Mouse (Mus musculus): ENCODE measurements around the gene Uxs1. TPM values are rescaled to one million over a fixed set of nuclear protein-coding genes. Genes with fewer than 3 reads are reported as not detected.

Gene Uxs1
- 22.3 and 71.4 TPM in 2 replicates for total RNA-seq (2017)

GRCm38 (mm10) chr1:43827763-43828194 lies at the start of gene Uxs1:
Gene Uxs1, minus strand, starts transcription at chr1:43827800.
- peak; percentile 95 for ATAC-seq (replicated peaks; ENCODE audit: low read depth, poor library complexity, severe bottlenecking)

GRCm38 (mm10) chr1:43877233-43877632 lies 49.6 kb upstream of the Uxs1 start:
- ATAC-seq (replicated peaks; ENCODE audit: low read depth, poor library complexity, severe bottlenecking) = no peak

DNA sequence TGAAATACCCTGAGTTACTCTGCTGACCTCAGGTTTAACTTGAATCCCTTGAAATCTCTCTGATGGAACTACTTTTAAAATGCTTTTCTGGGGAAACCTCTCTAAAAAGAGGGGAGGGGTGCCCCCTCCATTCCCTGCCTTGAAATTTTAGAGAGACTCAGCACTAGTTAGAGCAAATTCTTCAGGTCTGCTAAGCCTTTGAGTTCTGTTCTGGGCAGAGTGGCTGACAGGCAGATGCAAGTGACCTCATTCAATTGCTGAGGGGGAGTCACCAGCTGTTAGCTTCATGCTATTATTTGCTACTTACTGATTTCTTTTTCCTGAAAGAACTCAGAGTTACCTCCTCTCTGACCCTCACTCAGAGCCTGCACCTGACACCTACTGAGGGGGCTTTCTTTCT lies 43.5 kb upstream of the Uxs1 start:
- ATAC-seq (replicated peaks; ENCODE audit: low read depth, poor library complexity, severe bottlenecking) = no peak

- ATAC-seq (replicated peaks; ENCODE audit: low read depth, poor library complexity, severe bottlenecking) = peak; percentile 62
These were observed 40.9 kb upstream of the Uxs1 start for GRCm38 (mm10) chr1:43868510-43868909.

DNA sequence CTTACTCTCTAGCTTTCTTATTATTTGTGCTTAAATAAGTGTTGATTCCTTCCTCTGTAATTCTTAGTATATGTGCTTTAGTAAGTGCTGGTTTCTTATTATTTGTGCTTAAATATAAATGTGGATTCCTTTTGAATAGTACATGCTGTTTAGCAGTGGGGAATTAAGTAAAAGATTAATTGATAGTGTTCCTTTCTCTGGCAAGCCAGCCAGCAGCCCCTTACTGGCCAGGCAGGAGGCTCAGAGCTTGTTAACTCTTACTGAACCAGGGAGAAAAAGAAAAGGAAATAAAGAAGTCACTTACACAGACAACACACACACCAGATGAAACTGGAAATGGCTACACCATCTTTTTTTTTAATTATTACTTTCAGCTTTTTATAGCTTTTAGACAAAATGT lies 37.2 kb upstream of the Uxs1 start:
- ATAC-seq (replicated peaks; ENCODE audit: low read depth, poor library complexity, severe bottlenecking) = no peak

DNA sequence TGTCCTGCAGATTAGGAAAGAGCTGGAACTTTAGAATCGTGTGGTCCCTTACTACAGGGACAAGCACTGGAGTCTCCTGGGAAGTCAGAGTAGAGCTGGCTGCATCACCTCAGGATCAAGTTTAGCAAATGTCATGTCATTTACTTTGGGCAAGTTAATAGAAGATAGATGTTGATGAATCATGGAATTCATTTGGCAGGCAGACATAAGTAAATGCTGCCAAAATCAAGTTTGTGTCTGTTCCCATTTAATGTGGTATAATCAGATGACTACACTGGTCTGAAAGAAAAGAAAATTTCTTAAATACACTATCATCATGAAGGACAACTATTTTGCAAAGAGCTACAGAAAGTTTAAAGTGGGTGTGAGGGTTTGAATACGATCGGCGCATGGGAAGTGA lies 35.0 kb upstream of the Uxs1 start:
- ATAC-seq (replicated peaks; ENCODE audit: low read depth, poor library complexity, severe bottlenecking) = no peak

GRCm38 (mm10) chr1:43858988-43859387 lies 31.4 kb upstream of the Uxs1 start:
- no peak for ATAC-seq (replicated peaks; ENCODE audit: low read depth, poor library complexity, severe bottlenecking)

DNA sequence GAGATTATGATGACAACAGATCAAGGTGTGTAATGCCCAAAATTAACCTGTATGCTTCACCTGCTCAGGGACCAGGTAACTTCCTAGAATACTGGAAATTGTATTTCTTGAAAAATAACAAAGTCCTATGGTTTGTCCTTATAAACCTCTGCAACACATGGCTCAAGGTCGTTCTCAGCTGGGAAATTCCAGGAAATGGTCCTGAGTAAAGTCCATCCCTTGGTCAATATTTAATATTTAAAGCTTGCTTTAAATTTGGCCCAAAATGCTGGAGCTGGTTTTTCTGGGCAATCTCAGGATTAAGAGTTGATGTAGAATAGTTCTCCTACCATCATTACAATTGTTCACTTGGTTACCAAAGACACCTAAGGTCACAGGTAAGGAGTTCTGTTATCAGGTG lies 30.1 kb upstream of the Uxs1 start:
- no peak for ATAC-seq (replicated peaks; ENCODE audit: low read depth, poor library complexity, severe bottlenecking)

GRCm38 (mm10) chr1:43855591-43855990 lies 28.0 kb upstream of the Uxs1 start:
- ATAC-seq (replicated peaks; ENCODE audit: low read depth, poor library complexity, severe bottlenecking) = no peak

DNA sequence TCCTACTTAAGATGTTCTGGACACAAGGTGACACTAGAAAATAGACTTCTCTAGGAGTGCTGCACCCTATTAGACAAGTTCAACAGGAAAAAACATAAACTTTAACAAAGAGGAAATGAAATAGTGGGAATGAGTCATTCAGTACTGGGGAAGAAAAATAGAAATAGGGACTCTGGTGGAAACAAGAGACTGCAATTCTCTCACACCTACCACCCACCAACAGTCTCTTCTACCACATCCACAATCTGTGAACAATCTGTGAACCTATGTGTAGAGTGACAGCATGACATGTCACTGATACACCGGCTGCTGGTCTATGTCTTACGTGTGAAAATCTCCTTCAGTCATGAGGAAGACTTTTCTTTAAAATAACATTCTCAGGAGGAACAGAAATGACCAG lies 15.8 kb upstream of the Uxs1 start:
- no peak for ATAC-seq (replicated peaks; ENCODE audit: low read depth, poor library complexity, severe bottlenecking)

- ATAC-seq (replicated peaks; ENCODE audit: low read depth, poor library complexity, severe bottlenecking) = no peak
These were observed 9.6 kb upstream of the Uxs1 start for GRCm38 (mm10) chr1:43837236-43837635.

DNA sequence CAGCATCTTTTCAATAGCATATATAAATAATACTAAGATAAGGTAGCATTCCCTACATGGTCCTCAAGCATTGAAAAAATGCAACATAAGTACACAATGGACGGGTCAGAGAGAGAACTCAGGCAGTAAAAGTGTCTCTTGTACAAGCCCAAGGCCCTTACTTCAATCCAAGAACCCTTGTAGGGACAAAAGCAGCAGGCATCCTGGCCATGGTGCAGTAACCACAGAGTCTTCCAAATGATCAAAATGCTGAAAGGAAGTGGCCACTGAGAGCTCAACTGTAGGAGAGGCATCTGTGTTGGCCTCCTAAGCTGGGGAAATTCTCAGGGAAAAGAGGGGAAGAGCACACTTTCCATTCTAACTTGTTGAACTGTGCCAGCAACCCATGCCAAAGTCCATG lies 2.5 kb upstream of the Uxs1 start:
- no peak for ATAC-seq (replicated peaks; ENCODE audit: low read depth, poor library complexity, severe bottlenecking)

- ATAC-seq (replicated peaks; ENCODE audit: low read depth, poor library complexity, severe bottlenecking) = peak; percentile 50
These were observed 418 bp downstream of the Uxs1 start for GRCm38 (mm10) chr1:43827002-43827762.

DNA sequence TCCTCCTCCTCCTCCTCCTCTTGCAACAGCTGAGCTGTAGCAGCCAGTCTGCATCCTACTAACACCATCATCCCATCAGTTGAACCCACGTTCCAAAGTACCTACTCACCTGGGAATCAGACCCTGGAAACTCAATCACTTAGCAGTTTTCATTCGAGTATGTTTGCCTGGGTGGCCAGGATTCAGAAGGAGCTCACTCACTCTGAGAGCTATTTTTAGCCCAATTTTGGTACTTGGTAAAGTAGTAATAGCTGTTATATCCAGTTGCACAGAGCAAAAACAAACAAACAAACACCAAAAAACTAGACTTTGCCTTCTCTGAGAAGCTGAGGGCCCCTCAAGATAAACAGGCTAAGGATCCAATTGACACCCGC lies 985 bp downstream of the Uxs1 start:
- ATAC-seq (replicated peaks; ENCODE audit: low read depth, poor library complexity, severe bottlenecking) = no peak

DNA sequence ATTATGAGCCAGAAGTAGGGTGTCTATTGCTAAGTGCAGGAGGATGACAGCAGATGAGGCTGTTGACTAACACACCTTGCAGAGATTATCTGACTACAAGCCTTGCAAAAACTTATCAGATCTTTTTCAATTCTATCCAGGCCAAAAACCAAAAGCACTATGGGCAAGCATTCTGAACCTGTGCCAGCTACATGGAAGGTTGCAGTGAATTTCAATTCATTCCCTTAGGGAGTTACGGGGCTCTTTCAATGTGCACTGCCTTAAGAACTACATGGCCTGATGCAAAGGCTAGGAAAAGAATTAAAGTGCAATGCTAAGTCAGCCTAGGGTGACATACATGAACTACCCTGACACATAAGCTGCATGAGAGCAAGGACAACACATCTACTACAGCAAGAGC lies 4.2 kb downstream of the Uxs1 start:
- ATAC-seq (replicated peaks; ENCODE audit: low read depth, poor library complexity, severe bottlenecking) = no peak

DNA sequence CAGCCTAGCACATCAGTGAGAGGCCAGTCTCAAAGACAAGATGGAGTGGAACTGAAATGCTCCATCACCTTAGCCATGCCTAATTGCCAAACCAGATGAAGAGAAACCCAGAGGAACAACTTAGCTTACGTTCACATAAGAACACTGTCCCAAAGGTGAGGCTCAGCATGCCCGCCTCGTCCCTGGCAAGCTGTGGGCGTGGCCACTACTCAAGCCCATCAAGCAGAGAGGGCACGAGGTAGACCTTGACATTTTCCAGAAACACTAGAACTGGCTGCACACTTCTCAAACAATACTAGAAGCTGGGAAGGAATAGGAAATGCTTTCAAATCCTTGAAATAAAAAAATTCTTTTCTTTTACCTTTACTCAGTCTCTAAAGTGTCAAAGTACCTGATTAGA lies 5.0 kb downstream of the Uxs1 start:
- ATAC-seq (replicated peaks; ENCODE audit: low read depth, poor library complexity, severe bottlenecking) = no peak

GRCm38 (mm10) chr1:43821804-43822203 lies 5.8 kb downstream of the Uxs1 start:
- no peak for ATAC-seq (replicated peaks; ENCODE audit: low read depth, poor library complexity, severe bottlenecking)

GRCm38 (mm10) chr1:43820571-43820970 lies 7.0 kb downstream of the Uxs1 start:
- no peak for ATAC-seq (replicated peaks; ENCODE audit: low read depth, poor library complexity, severe bottlenecking)

DNA sequence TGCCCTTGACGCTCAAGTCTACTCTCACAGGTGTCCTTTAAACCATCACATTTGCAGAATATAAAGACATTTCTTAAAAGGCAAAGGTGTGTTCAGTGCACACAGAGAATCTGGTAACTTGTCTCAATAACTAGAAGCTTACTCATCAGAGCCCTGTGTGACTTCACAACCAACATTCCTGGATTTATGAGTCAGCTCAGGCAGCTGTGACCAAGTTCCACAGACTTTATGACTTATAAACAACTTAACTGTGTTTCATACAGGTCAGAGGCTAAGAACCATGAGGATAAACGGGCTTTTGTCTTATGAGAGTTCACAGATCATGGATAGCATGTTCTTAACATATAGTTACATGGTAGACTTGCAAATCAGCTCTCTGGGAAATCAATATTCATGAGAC lies 8.5 kb downstream of the Uxs1 start:
- ATAC-seq (replicated peaks; ENCODE audit: low read depth, poor library complexity, severe bottlenecking) = no peak

DNA sequence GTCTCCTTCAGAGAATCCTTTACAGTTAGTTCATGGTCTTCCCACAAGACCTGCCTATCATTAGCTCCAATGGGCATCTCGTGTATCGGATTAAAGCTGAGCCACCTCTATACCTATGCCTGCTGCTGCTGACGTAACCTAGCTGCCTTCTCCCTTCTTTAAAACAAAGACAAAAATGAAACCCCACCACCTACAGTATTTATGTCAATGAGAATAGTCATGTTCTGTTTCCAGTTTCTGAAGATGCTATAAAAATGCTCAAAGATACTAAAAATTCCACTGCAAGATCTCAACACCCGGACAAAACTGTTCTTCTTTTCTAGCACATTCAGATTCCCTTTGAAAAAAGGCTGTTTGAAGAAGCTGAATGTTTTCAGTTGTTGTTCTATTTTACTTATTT lies 9.2 kb downstream of the Uxs1 start:
- no peak for ATAC-seq (replicated peaks; ENCODE audit: low read depth, poor library complexity, severe bottlenecking)

DNA sequence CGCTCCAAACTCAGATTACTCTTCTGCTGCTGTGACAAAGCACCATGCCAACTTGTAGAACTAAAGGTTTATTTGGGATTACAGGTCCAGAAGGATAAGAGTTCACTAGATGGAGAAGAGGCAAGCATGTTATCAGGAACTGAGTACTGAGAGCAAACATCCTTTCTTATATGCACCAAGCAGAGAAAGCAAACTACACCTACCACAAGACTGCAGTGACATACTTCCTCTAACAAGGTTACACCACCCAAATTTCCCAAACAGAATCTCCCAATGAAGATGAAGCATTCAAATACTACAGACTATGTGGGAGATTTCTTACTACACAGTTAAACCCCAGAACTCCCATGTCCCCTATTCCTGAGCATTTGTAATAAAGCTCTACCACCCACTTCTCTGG lies 15.8 kb downstream of the Uxs1 start:
- peak; percentile 46; the same call in 1 of the 2 replicates for ATAC-seq (replicated peaks; ENCODE audit: low read depth, poor library complexity, severe bottlenecking)

DNA sequence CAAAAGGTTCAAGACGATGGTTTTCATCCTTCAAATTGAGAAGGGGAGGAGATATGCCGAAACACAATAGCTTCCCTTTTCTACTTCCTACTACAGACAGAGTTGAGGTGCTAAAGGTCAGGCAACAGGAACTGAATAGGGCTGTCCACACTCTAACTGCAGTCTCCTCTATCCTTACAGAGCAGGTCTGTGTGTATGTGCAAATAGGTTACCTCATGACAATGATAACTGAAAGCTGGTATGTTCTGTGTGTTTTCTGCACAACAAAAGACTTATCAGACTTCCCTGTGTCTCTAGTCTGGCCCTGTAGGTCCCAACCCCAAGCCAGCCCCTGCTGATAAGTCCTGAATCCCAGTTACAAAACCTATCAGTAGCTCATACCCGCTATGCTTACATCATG lies 16.5 kb downstream of the Uxs1 start:
- ATAC-seq (replicated peaks; ENCODE audit: low read depth, poor library complexity, severe bottlenecking) = peak; percentile 80
